9 mouse cellular contexts compared by ENCODE assay signal in genomic region chr19:53648802-53649236, GRCm38 (mm10). TPM values are rescaled to one million over a fixed set of nuclear protein-coding genes. Genes with fewer than 3 reads are reported as not detected.
DNase-seq lines count a peak whose midpoint lies in the region; ATAC-seq and TF ChIP-seq lines count a peak whose summit lies in the region.
"Had no signal": no experiment of that assay in that cellular context is flagged by ENCODE, and none has a peak within 500 bp of the region (broad histone marks: within the 10 kb centered on the region; RNA-seq: fewer than 3 reads in every experiment).

No protein-coding gene starts in this region.

- DNase-seq in c-Kit-negative CD71-positive TER-119-positive erythroid progenitor cells, embryonic 14.5 days (ENCODE audit: low read depth, low spot score), result peak; percentile 44
- peak; percentile 82 for DNase-seq in forebrain, embryonic 11.5 days (ENCODE audit: low spot score)
- DNase-seq in kidney, postnatal 36 days, result peak; percentile 57 to 77
- peak; percentile 46 for DNase-seq in liver, embryonic 13.5 days
- DNase-seq in testis, postnatal 10 days (ENCODE audit: low spot score), result peak; percentile 75

- WGBS in forebrain, embryonic 11.5 days, result 44% methylated on average over 10 of the region's 10 CpGs
- 34% methylated on average over 10 of the region's 10 CpGs for WGBS in heart, embryonic 16.5 days
- whole genome bisulfite sequencing in liver, embryonic 13.5 days (ENCODE audit: insufficient replicate concordance), result 44% methylated on average over 10 of the region's 10 CpGs
- 32% methylated on average over 10 of the region's 10 CpGs for WGBS in neural tube, embryonic 13.5 days

- H3K4me3 ChIP-seq in E14TG2a.4 (replicated peaks; ENCODE audit: low read length), result no peak overlapping the region
- H3K4me3 ChIP-seq in forebrain, embryonic 11.5 days (ENCODE audit: low read depth, low read length), result no peak overlapping the region
- H3K4me3 ChIP-seq in heart, embryonic 16.5 days (ENCODE audit: low read length), result no peak overlapping the region
- no peak overlapping the region for H3K4me3 ChIP-seq in liver, embryonic 13.5 days (replicated peaks)
- H3K4me3 ChIP-seq in neural tube, embryonic 13.5 days, result no peak overlapping the region
- H3K4me3 ChIP-seq: liver, embryonic 15.5 days had no signal

- peaks cover 52% of the 10 kb centered on the region for H3K4me1 ChIP-seq in E14TG2a.4 (replicated peaks; ENCODE audit: low read depth, low read length)
- peaks cover 3% of the 10 kb centered on the region; the same call in 1 of the 2 replicates for H3K4me1 ChIP-seq in forebrain, embryonic 11.5 days (replicated peaks; ENCODE audit: control insufficient read depth, insufficient read depth, low read length)
- H3K4me1 ChIP-seq in heart, embryonic 16.5 days (ENCODE audit: control insufficient read depth, insufficient read depth, low read length), result peaks cover 25% of the 10 kb centered on the region
- peaks cover 9% of the 10 kb centered on the region for H3K4me1 ChIP-seq in liver, embryonic 13.5 days (replicated peaks)
- H3K4me1 ChIP-seq in neural tube, embryonic 13.5 days (replicated peaks), result peaks cover 37% of the 10 kb centered on the region

- no peaks in the 10 kb centered on the region for H3K27me3 ChIP-seq in E14TG2a.4 (ENCODE audit: insufficient read depth, low read length)
- no peaks in the 10 kb centered on the region for H3K27me3 ChIP-seq in forebrain, embryonic 11.5 days (ENCODE audit: control insufficient read depth, insufficient read depth, low read length)
- no peaks in the 10 kb centered on the region for H3K27me3 ChIP-seq in heart, embryonic 16.5 days (ENCODE audit: control insufficient read depth, insufficient read depth, low read length)
- H3K27me3 ChIP-seq in liver, embryonic 13.5 days, result no peaks in the 10 kb centered on the region
- no peaks in the 10 kb centered on the region for H3K27me3 ChIP-seq in neural tube, embryonic 13.5 days
- H3K27me3 ChIP-seq: liver, embryonic 15.5 days had no signal

- H3K27ac ChIP-seq in forebrain, embryonic 11.5 days (ENCODE audit: low read depth, low read length), result no peak overlapping the region
- peak overlapping the region; percentile 56 for H3K27ac ChIP-seq in heart, embryonic 16.5 days (ENCODE audit: low read length)
- no peak overlapping the region for H3K27ac ChIP-seq in liver, embryonic 13.5 days
- 0 out of 2 replicates have a peak overlapping the region, but pooled peaks have one; percentile 20 for H3K27ac ChIP-seq in neural tube, embryonic 13.5 days (replicated peaks)
- H3K27ac ChIP-seq: liver, embryonic 15.5 days had no signal

- H3K36me3 ChIP-seq in E14TG2a.4 (ENCODE audit: insufficient read depth, low read length), result peaks cover 56% of the 10 kb centered on the region
- H3K36me3 ChIP-seq in forebrain, embryonic 11.5 days (ENCODE audit: control insufficient read depth, insufficient read depth, low read length), result no peaks in the 10 kb centered on the region; the same call in 1 of the 2 replicates
- peaks cover 22% of the 10 kb centered on the region for H3K36me3 ChIP-seq in heart, embryonic 16.5 days (ENCODE audit: control insufficient read depth, insufficient read depth)
- peaks cover 47% of the 10 kb centered on the region for H3K36me3 ChIP-seq in liver, embryonic 13.5 days
- H3K36me3 ChIP-seq in neural tube, embryonic 13.5 days, result peaks cover 39% of the 10 kb centered on the region

- peak; percentile 95 for TF ChIP-seq CTCF in E14TG2a.4 (conservative IDR thresholded peaks at IDR 0.05; ENCODE audit: low read length)

- no peaks in the 10 kb centered on the region for H3K9me3 ChIP-seq in E14TG2a.4 (ENCODE audit: low read length)
- H3K9me3 ChIP-seq in forebrain, embryonic 11.5 days (ENCODE audit: control insufficient read depth, low read length), result no peaks in the 10 kb centered on the region
- H3K9me3 ChIP-seq in heart, embryonic 16.5 days (replicated peaks; ENCODE audit: control insufficient read depth, low read length), result 0 out of 2 replicates have a peak, but pooled peaks cover 2% of the 10 kb centered on the region
- no peaks in the 10 kb centered on the region for H3K9me3 ChIP-seq in liver, embryonic 13.5 days (replicated peaks)
- H3K9me3 ChIP-seq in neural tube, embryonic 13.5 days, result no peaks in the 10 kb centered on the region
- H3K9me3 ChIP-seq: liver, embryonic 15.5 days had no signal

- no peak overlapping the region for H3K9ac ChIP-seq in forebrain, embryonic 11.5 days (ENCODE audit: low read length)
- peak overlapping the region; percentile 51 for H3K9ac ChIP-seq in heart, embryonic 16.5 days (ENCODE audit: low read length)
- no peak overlapping the region for H3K9ac ChIP-seq in liver, embryonic 13.5 days
- no peak overlapping the region for H3K9ac ChIP-seq in neural tube, embryonic 13.5 days
- H3K9ac ChIP-seq: liver, embryonic 15.5 days had no signal

- peak; percentile 66 for ATAC-seq in forebrain, embryonic 11.5 days (replicated peaks; ENCODE audit: low FRiP score)
- peak; percentile 35 for ATAC-seq in heart, embryonic 16.5 days (replicated peaks; ENCODE audit: extremely low read depth, insufficient read depth, low FRiP score)
- peak; percentile 19 for ATAC-seq in liver, embryonic 13.5 days (ENCODE audit: low read depth)
- ATAC-seq in neural tube, embryonic 13.5 days (ENCODE audit: low read depth), result peak; percentile 60

- no peak overlapping the region for H3K4me2 ChIP-seq in forebrain, embryonic 11.5 days (ENCODE audit: low read depth, low read length, severe bottlenecking)
- H3K4me2 ChIP-seq in heart, embryonic 16.5 days (ENCODE audit: low read depth, low read length), result no peak overlapping the region; the same call in 1 of the 2 replicates
- H3K4me2 ChIP-seq in liver, embryonic 13.5 days, result no peak overlapping the region
- H3K4me2 ChIP-seq in neural tube, embryonic 13.5 days, result no peak overlapping the region
- H3K4me2 ChIP-seq: liver, embryonic 15.5 days had no signal

RNA-seq across cellular contexts. Expression of gene Rbm20, which starts 28.3 kb away (rescaled TPM):
- polyA plus RNA-seq in forebrain, embryonic 11.5 days (2014; fragmentation: Nextera tagmentation; extraction: Ambion mirVana), result 4.2 and 4.6 TPM in 2 replicates
- 48.1 and 50.7 TPM in 2 replicates for polyA plus RNA-seq in heart, embryonic 16.5 days (2015; fragmentation: Nextera tagmentation; extraction: Ambion mirVana)
- 0.05 and 0.33 TPM in 2 replicates for polyA plus RNA-seq in liver, embryonic 13.5 days (2015; fragmentation: Nextera tagmentation; extraction: Ambion mirVana)
- polyA plus RNA-seq in neural tube, embryonic 13.5 days (2015; fragmentation: Nextera tagmentation; extraction: Ambion mirVana), result 0.47 and 0.88 TPM in 2 replicates

RNA-seq across cellular contexts. Expression of gene Smc3, which starts 48.6 kb away (rescaled TPM):
- polyA plus RNA-seq in forebrain, embryonic 11.5 days (2014; fragmentation: Nextera tagmentation; extraction: Ambion mirVana), result 94.1 and 101 TPM in 2 replicates
- 36.5 and 42.5 TPM in 2 replicates for polyA plus RNA-seq in heart, embryonic 16.5 days (2015; fragmentation: Nextera tagmentation; extraction: Ambion mirVana)
- polyA plus RNA-seq in liver, embryonic 13.5 days (2015; fragmentation: Nextera tagmentation; extraction: Ambion mirVana), result 45.0 and 53.4 TPM in 2 replicates
- polyA plus RNA-seq in neural tube, embryonic 13.5 days (2015; fragmentation: Nextera tagmentation; extraction: Ambion mirVana), result 60.4 and 69.3 TPM in 2 replicates

RNA-seq across cellular contexts. Expression of gene Nutf2-ps1, which starts 60.0 kb away (rescaled TPM):
- polyA plus RNA-seq in forebrain, embryonic 11.5 days (2014; fragmentation: Nextera tagmentation; extraction: Ambion mirVana), result 433 and 467 TPM in 2 replicates
- 260 and 349 TPM in 2 replicates for polyA plus RNA-seq in heart, embryonic 16.5 days (2015; fragmentation: Nextera tagmentation; extraction: Ambion mirVana)
- 256 and 281 TPM in 2 replicates for polyA plus RNA-seq in liver, embryonic 13.5 days (2015; fragmentation: Nextera tagmentation; extraction: Ambion mirVana)
- 295 and 317 TPM in 2 replicates for polyA plus RNA-seq in neural tube, embryonic 13.5 days (2015; fragmentation: Nextera tagmentation; extraction: Ambion mirVana)

Comparison
In these comparisons a context has a peak if more than half of its experiments do, and no peak if none do; other contexts are left out.
1. H3K27ac ChIP-seq: peak in heart, embryonic 16.5 days (single experiment) and neural tube, embryonic 13.5 days (single experiment); none in forebrain, embryonic 11.5 days (single experiment) and liver, embryonic 13.5 days (single experiment).
2. Peak in every context shown above with its lines, with median percentiles within 50 percentile points of each other: DNase-seq and ATAC-seq.